Mouse (Mus musculus) heart, adult 9 months (tissue): ENCODE measurements around the gene Banp.
A peak's percentile ranks its signal among the peaks of the same experiment; 100 is the strongest.

ENCODE experiments used
- DNase-seq, 2 experiments: peaks; one replicate each; pipeline ENCODE4 v3.0.0; 2022; ENCODE audit warnings: low spot score in 2 of 2

Gene Banp

GRCm38 (mm10) chr8:121950749-121951655 is 1.5 kb downstream of the Banp start:
- peak; percentile 69 to 73 for DNase-seq

GRCm38 (mm10) chr8:121951656-121952009 is 2.1 kb downstream of the Banp start:
- no peak for DNase-seq

GRCm38 (mm10) chr8:121952122-121952521 is 2.6 kb downstream of the Banp start:
- no peak for DNase-seq

- no peak for DNase-seq
Observed at GRCm38 (mm10) chr8:121952800-121953199, 3.2 kb downstream of the Banp start.

- no peak for DNase-seq
Observed at GRCm38 (mm10) chr8:121953821-121954545, 4.4 kb downstream of the Banp start.

- DNase-seq: no peak
Observed at GRCm38 (mm10) chr8:121954981-121955555, 5.5 kb downstream of the Banp start.

- no peak for DNase-seq
Observed at GRCm38 (mm10) chr8:121955825-121956500, 6.4 kb downstream of the Banp start.

GRCm38 (mm10) chr8:121958395-121958794 is 8.8 kb downstream of the Banp start:
- no peak for DNase-seq

- no peak for DNase-seq
Observed at GRCm38 (mm10) chr8:121962892-121963291, 13.3 kb downstream of the Banp start.

GRCm38 (mm10) chr8:121964716-121965512 is 15.4 kb downstream of the Banp start:
- peak in 1 of 2 experiments; percentile 65 for DNase-seq

GRCm38 (mm10) chr8:121966110-121966509 is 16.6 kb downstream of the Banp start:
- no peak for DNase-seq

- no peak for DNase-seq
Observed at GRCm38 (mm10) chr8:121966714-121967448, 17.3 kb downstream of the Banp start.

GRCm38 (mm10) chr8:121967977-121968376 is 18.4 kb downstream of the Banp start:
- peak in 1 of 2 experiments; percentile 61 for DNase-seq

- DNase-seq: no peak
Observed at GRCm38 (mm10) chr8:121968542-121968941, 19.0 kb downstream of the Banp start.

- no peak for DNase-seq
Observed at GRCm38 (mm10) chr8:121970225-121970624, 20.7 kb downstream of the Banp start.

GRCm38 (mm10) chr8:121971488-121972058 is 22.0 kb downstream of the Banp start:
- no peak for DNase-seq

- no peak for DNase-seq
Observed at GRCm38 (mm10) chr8:121973906-121974305, 24.4 kb downstream of the Banp start.

GRCm38 (mm10) chr8:121977819-121978590 is 28.5 kb downstream of the Banp start:
- peak in 1 of 2 experiments; percentile 29 for DNase-seq

GRCm38 (mm10) chr8:121978670-121979069 is 29.1 kb downstream of the Banp start:
- no peak for DNase-seq
